Mouse (Mus musculus) inflammation-experienced regulatory T-cells (primary cell): ENCODE data around the gene A430089I19Rik. TPM values are rescaled to one million over a fixed set of nuclear protein-coding genes. Genes with fewer than 3 reads are reported as not detected.

Experiments
- polyA plus RNA-seq, 2 experiments: library from polyadenylated mRNA; unstranded; fragments of 100-300 nt; shearing (Covaris generic); gene quantifications; one replicate each; pipeline ENCODE4 v1.2.1; 2017

Gene A430089I19Rik
- not detected for polyA plus RNA-seq

DNA sequence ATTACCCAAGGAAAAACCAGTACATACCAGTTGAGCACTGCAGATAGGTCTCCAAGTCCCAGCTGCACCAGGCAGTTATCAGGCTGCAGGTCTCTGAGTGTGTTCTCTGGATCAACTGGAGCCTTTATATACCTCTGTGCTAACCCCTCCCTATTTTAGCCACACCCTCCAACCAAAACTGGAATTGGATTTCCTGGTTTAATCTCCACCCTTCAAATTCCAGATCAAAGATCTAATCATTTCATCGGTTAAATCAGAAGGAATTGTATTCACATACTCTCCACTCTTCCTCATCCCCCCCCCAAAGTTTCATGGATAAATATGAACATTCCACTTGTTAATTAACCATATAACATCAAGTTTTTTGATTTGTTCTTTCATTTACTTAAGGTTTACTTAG is at the start of gene A430089I19Rik:
Gene A430089I19Rik, minus strand, starts transcription at position 101 of the 400 bp plus-strand sequence.

DNA sequence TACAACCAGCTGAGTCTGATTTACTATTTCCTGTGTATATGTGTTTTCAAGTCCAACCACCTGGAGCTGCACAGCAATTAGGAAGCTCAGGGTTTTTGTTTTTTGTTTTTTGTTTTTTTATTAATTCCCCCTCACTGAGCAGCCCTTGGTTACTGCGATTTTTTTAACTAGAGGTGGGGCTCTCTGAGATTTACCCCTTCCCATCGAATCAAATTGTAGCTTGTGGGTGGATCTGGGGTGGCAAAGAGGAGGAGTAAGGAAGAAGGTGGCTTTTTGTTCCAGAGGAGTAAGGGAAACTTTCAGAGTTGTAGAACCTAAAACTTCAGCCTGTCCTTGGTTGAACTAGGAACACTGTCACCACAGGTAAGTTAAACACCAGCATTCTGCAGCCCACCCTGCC is 32.9 kb upstream of the A430089I19Rik start, which contains the start of gene AA792892:
Gene AA792892, plus strand, starts transcription at position 301 of the 400 bp plus-strand sequence.

DNA sequence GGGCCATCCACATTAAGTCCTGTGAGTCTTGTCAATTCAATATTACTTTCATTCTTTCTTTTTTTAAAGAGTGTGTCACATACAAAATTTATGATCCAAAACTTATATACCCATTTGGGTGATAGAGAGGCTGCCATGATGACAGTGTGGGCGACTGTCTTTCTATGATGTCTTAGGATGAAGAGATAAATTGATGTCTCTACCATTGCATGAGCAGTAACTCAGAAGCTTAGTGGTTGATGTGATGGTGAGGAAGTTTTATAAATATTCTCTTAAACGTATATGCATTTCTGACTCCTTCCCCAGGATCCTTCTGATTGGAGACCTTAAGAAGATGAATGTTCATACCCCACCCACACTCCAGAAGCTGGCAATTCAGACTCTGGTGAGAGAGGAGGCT is 7.5 kb upstream of the A430089I19Rik start, which contains the start of gene Gm6502:
Gene Gm6502, plus strand, starts transcription at position 301 of the 400 bp plus-strand sequence.

Other genes starting within 250 kb of the A430089I19Rik start
- gene BC061212, start 236.3 kb downstream of the A430089I19Rik start, polyA plus RNA-seq = not detected
- gene Gm6351, start 230.4 kb downstream of the A430089I19Rik start, polyA plus RNA-seq = 1 to 10 TPM in 1 of 2 experiments, not detected in 1; 5.0 TPM
- 1 to 10 TPM in 1 of 2 experiments, under 1 TPM in 1; 0.28 to 2.0 TPM for gene Gm3106, start 88.8 kb downstream of the A430089I19Rik start, polyA plus RNA-seq
- 1 to 10 TPM in 1 of 2 experiments, under 1 TPM in 1; 0.47 to 4.1 TPM for gene Gm6502, start 7.6 kb upstream of the A430089I19Rik start, polyA plus RNA-seq
- gene AA792892, start 33.0 kb upstream of the A430089I19Rik start, polyA plus RNA-seq = 1 to 10 TPM in 1 of 2 experiments, under 1 TPM in 1; 0.35 to 1.5 TPM
- under 1 TPM in 1 of 2 experiments, not detected in 1; 0.60 TPM for gene Gm7682, start 139.0 kb upstream of the A430089I19Rik start, polyA plus RNA-seq
- 1 to 10 TPM in 1 of 2 experiments, under 1 TPM in 1; 0.87 to 2.4 TPM for gene Gm3139, start 219.5 kb upstream of the A430089I19Rik start, polyA plus RNA-seq